Mouse (Mus musculus) ES-Bruce4 (cell line): ENCODE measurements around the gene Gnas.

ENCODE experiments used
- CTCF ChIP-seq: IDR thresholded peaks from one replicate; pipeline ENCODE4 v1.8.1; 2011; ENCODE audit warnings: low read depth, low read length
- EP300 ChIP-seq: IDR thresholded peaks from 2 replicates; pipeline ENCODE4 v1.6.1; 2011; ENCODE audit warnings: low read depth, low read length; ENCODE audit not compliant: insufficient read depth

DNA sequence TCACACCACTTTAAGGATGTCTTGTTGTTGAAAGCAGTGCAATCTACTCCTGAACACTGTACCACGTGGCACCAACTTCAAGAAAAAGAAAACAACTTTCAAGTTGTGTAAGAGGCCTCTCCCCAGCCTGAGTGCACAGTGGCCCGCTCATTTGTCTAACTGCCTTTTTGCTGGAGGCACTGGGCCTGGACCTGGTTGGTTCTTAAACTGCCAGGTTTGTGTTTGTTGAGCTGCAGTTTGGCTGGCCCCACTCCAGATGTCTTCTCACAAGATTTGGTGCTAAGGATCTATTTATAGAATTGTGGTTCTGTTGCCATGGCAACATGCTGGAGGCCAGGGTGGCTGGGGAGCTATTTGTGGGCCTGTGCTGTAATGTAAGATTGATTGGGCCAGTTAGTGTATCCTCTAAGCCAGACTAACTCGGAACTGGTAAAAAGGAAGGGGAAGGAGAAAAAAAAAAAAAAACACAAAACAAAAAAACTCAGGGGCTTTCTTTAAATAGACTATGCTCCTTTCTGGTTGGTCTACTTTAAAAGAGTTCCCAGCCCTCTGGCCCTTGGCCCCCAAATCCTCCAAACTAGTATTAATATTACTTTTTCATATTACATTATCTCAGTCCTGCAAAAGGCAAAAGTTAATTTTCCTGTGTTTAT lies 60.0 kb downstream of the Gnas start:
- TF ChIP-seq EP300 (no peak), CTCF (no peak)
